In the genomic region with DNA sequence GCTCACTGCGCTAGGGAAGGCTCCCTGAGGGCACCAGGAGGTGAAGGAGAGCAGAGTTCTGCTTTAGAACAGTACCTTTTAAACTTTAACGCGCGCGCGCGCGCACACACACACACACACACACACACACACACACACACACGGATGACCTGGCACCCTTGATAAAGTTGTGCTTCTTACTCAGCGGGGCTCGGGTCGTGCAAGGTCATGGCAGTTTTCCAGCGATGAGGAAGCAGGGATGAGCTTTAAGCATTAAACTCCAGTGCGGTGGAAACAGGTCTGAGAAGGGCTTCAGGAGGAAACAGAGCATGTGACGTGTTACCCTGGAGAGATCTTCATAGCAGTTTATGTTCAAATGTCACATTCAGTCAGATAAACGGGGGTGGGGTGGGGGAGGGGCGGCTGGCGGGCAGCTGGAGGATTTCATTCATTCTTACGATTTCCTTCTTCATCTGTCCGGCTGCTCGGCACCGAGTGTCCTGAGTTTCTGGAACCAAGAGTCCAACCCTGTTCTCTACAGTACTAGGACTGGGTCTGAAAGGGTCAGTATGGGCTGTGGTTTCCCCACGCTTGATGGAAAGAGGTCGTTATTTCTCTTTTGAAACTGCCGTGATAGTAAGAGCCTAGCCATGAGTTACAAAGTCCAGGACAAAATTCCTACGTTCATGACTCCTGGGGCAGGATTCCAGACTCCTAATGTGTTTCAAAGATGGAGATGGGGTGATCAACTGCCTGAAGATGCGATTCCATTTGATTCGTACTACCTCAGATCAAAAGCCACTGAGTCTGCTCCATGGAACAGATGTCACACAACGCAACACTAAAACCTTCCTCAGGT, we compare ENCODE assay signal across 13 mouse cellular contexts. TPM values are rescaled to one million over a fixed set of nuclear protein-coding genes. Genes with fewer than 3 reads are reported as not detected.
DNase-seq lines count a peak whose midpoint lies in the region.
"Had no signal": no experiment of that assay in that cellular context is flagged by ENCODE, and none has a peak within 500 bp of the region (broad histone marks: within the 10 kb centered on the region; RNA-seq: fewer than 3 reads in every experiment).

No protein-coding gene starts in this region.

- intact Hi-C loops in left cerebral cortex, postnatal 4 days (cut with DNase I) = no loop called here
- intact Hi-C loops in left cerebral cortex, postnatal 10 days (cut with DNase I) = no loop called here

- DNase-seq in left cerebral cortex, postnatal 4 days = peak; percentile 8
- no peak for DNase-seq in left cerebral cortex, postnatal 10 days (ENCODE audit: extremely low spot score in 1 of 2, low spot score in 2 of 2)
- peak; percentile 42 for DNase-seq in ZHBTc4 (ENCODE audit: low read depth, low spot score)
- DNase-seq in adrenal gland, postnatal 10 days = peak; percentile 70
- DNase-seq in kidney, postnatal 10 days = peak; percentile 77
- no peak for DNase-seq in urinary bladder, adult 18-20 months (ENCODE audit: low spot score in 2 of 2)
- DNase-seq in layer of hippocampus, postnatal 36 days = no peak
- DNase-seq: cerebellum, adult 11 months; embryo, embryonic 11 days; layer of hippocampus, adult 9-11 months; lung, postnatal 14 days had no signal

RNA-seq across cellular contexts. Expression of a gene that starts 41.2 kb away (rescaled TPM):
- total RNA-seq in left cerebral cortex, postnatal 4 days (2021) = 100 to 1,000 TPM; 137 to 154 TPM
- total RNA-seq in left cerebral cortex, postnatal 10 days (2021) = 100 to 1,000 TPM; 209 to 221 TPM
- total RNA-seq in adrenal gland, postnatal 10 days (2021) = 1 to 10 TPM; 3.1 to 4.4 TPM
- total RNA-seq in layer of hippocampus, postnatal 36 days (2021) = 100 to 1,000 TPM; 198 to 211 TPM
- total RNA-seq: gastrocnemius, adult 8-10 months; monocyte, adult 5-6 weeks had no signal

Comparison
In these comparisons a context has a peak if more than half of its experiments do, and no peak if none do; other contexts are left out.
1. DNase-seq: peak in left cerebral cortex, postnatal 4 days (single experiment), ZHBTc4 (single experiment), adrenal gland, postnatal 10 days (single experiment) and kidney, postnatal 10 days (single experiment); none in left cerebral cortex, postnatal 10 days (0 of 2), urinary bladder, adult 18-20 months (0 of 2) and layer of hippocampus, postnatal 36 days (0 of 2).
2. RNA of a gene that starts 41.2 kb away (total RNA-seq): 209 to 221 TPM in left cerebral cortex, postnatal 10 days, 198 to 211 TPM in layer of hippocampus, postnatal 36 days and 137 to 154 TPM in left cerebral cortex, postnatal 4 days; 3.1 to 4.4 TPM in adrenal gland, postnatal 10 days; every median in the first group is over 10 times any median in the second.